Mouse (Mus musculus): ENCODE measurements around the gene Prss16.

- TF ChIP-seq CTCF (IDR thresholded peaks at IDR 0.05; ENCODE audit: control insufficient read depth, insufficient read depth, low read length): no peak
- TF ChIP-seq POLR2A (IDR thresholded peaks at IDR 0.05; ENCODE audit: borderline replicate concordance, control insufficient read depth, low read depth, low read length): no peak
These were observed 12.0 kb upstream of the Prss16 start for GRCm38 (mm10) chr13:22021581-22021980.

Data from bone marrow, adult 2 months (tissue).